Mouse (Mus musculus) heart, embryonic 16.5 days (tissue): ENCODE data around the gene Gm20661. TPM values are rescaled to one million over a fixed set of nuclear protein-coding genes. Genes with fewer than 3 reads are reported as not detected.

Experiments used
- ATAC-seq: fragments of 200-750 bp; cut with Nextera tagmentation; replicated peaks from 2 replicates; pipeline ENCODE4 v1.8.0; 2017; ENCODE audit warnings: moderate number of reproducible peaks; ENCODE audit not compliant: insufficient read depth, low FRiP score; ENCODE audit errors: extremely low read depth
- H3K27ac ChIP-seq: fragments of 300-500 bp; sonication (generic); 2 replicates; pipeline ENCODE4 v1.5.1; 2014; ENCODE audit warnings: mild to moderate bottlenecking, low read length, control low read depth, moderate library complexity
- H3K27me3 ChIP-seq: fragments of 300-500 bp; sonication (generic); 2 replicates; pipeline ENCODE4 v1.6.1; 2014; ENCODE audit warnings: low read length, mixed read lengths; ENCODE audit not compliant: control insufficient read depth, insufficient read depth
- H3K36me3 ChIP-seq: fragments of 300-500 bp; sonication (generic); 2 replicates; pipeline ENCODE4 v1.6.1; 2014; ENCODE audit not compliant: control insufficient read depth, insufficient read depth
- H3K4me1 ChIP-seq: fragments of 300-500 bp; sonication (generic); 2 replicates; pipeline ENCODE4 v1.6.1; 2014; ENCODE audit warnings: low read length, mixed read lengths; ENCODE audit not compliant: control insufficient read depth, insufficient read depth
- H3K4me2 ChIP-seq: fragments of 300-500 bp; sonication (generic); 2 replicates; pipeline ENCODE4 v1.6.1; 2014; ENCODE audit warnings: low read depth, mild to moderate bottlenecking, control low read depth, low read length
- H3K4me3 ChIP-seq: fragments of 300-500 bp; sonication (generic); 2 replicates; pipeline ENCODE4 v1.5.1; 2014; ENCODE audit warnings: mild to moderate bottlenecking, control low read depth, low read length
- H3K9ac ChIP-seq: fragments of 300-500 bp; sonication (generic); 2 replicates; pipeline ENCODE4 v1.6.1; 2014; ENCODE audit warnings: low read length, control low read depth
- H3K9me3 ChIP-seq: fragments of 300-500 bp; sonication (generic); replicated peaks from 2 replicates; pipeline ENCODE4 v1.6.1; 2016; ENCODE audit warnings: low read length; ENCODE audit not compliant: control insufficient read depth
- WGBS: fragments of 180-500 bp; shearing (Covaris S2); extraction: QIAGEN DNeasy Blood & Tissue Kit; methylation state at CpG from one replicate; pipeline ENCODE4 v1.1.7; 2014; 5-methylcytosine and 5-hydroxymethylcytosine counted together
- polyA plus RNA-seq: library from polyadenylated mRNA; unstranded; fragments of >200 nt; fragmentation: Nextera tagmentation; extraction: Ambion mirVana; gene quantifications from 2 replicates; pipeline ENCODE4 v1.2.1, GENCODE M21; 2015

Gene Gm20661
- polyA plus RNA-seq, 1 experiment from 2014 or later, result 2.6 TPM

DNA sequence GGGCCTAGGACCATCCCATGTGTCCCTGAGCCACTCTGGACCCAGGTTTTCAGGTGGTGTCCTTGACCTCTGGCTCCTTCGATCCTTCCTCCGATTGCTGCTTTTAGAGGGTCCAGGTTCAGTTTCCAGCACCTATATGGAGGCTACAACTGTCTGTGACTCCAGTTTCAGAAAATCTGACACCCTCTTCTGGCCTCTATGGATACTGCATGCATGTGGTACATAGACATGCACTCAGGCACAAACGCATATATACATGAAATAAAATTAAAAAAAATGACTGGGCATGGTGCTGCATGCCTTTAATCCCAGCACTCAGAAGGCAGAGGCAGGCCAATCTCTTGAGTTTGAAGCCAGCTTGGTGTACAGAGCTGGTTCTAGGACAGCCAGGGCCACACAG, 45.0 kb downstream of the Gm20661 start:
- H3K9me3 ChIP-seq, result peaks cover 4% of the 10 kb centered on the region; the same call in 1 of the 2 replicates
- peaks cover 40% of the 10 kb centered on the region for H3K36me3 ChIP-seq
- 100% methylated on average over 3 of the region's 3 CpGs for WGBS
- no peak overlapping the region for H3K4me3 ChIP-seq
- no peak for ATAC-seq
- no peak overlapping the region for H3K9ac ChIP-seq
- no peaks in the 10 kb centered on the region for H3K27me3 ChIP-seq
- H3K4me2 ChIP-seq, result no peak overlapping the region
- no peak overlapping the region for H3K27ac ChIP-seq
- no peaks in the 10 kb centered on the region for H3K4me1 ChIP-seq

DNA sequence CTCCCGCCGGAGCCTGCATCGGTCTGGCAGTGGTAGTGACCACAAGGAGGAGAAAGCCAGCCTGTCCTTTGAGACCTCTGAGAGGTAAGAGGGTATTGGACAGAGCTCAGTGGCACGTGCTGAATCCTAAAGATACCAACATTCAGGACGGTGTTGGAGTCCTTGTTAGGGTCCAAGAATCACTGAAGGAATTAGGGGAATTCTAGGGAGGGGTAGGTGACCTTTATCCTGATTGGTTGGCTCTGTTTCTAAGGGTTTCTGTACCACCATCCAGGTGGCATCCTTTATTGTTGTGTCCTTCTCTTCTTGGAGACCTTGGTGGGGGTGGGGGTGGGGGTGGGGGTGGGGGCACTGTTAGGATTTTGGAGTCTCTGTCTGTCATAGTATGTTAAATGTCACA, 49.3 kb downstream of the Gm20661 start:
- Histone ChIP-seq H3K4me3 (no peak overlapping the region), H3K36me3 (peaks cover 29% of the 10 kb centered on the region), H3K9ac (no peak overlapping the region), H3K27ac (no peak overlapping the region), H3K9me3 (peaks cover 4% of the 10 kb centered on the region; the same call in 1 of the 2 replicates), H3K4me2 (no peak overlapping the region), H3K27me3 (no peaks in the 10 kb centered on the region), H3K4me1 (no peaks in the 10 kb centered on the region)
- ATAC-seq, result no peak
- WGBS, result 89% methylated on average over 5 of the region's 5 CpGs

DNA sequence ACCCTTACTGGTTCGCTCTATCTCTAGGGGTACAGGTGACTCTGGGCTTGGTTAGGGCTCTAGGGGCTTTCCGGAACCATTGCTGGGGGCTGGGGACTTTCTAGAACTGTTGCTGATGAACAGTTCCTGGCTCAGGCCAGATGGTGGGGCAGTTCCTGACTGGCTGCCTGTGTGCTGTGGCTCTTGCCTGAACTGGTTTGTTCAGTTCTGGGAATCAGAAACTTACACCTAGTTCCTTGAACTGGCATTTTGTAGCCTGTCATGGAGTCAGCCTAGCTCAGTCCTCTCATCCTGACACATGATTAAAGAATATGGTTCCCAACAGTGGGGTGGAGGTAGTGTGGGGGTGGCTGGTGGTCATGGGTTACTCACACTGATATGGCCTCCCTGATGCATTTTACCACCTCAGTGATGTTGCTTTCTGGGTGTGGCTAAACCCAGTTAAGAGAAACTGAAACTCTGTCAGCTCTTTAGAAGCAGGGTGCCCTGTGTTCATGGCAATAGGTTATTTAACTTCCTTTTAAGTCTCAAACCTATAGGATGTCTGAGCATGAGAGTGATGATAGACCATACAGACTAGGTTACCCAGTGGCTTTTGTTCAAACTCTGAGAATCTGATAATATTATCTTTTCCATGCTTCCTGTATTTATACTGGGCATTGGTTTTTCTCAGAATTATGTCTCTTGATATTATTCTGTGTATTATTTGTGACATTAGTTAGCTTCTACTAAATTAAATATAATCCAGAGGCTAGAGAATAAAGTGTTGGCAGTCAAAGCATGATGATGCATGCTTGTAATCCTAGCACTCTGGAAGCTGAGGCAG, 52.7 kb downstream of the Gm20661 start:
- WGBS, result 98% methylated on average over 2 of the region's 2 CpGs
- H3K36me3 ChIP-seq, result peaks cover 21% of the 10 kb centered on the region
- ATAC-seq, result peak; percentile 45

More for the DNA sequence above, 52.7 kb downstream of the Gm20661 start:
- Histone ChIP-seq H3K27me3 (no peaks in the 10 kb centered on the region), H3K4me1 (no peaks in the 10 kb centered on the region), H3K27ac (no peak overlapping the region), H3K4me3 (no peak overlapping the region), H3K9me3 (no peaks in the 10 kb centered on the region), H3K4me2 (no peak overlapping the region), H3K9ac (no peak overlapping the region)

Other genes with a start within 250 kb of the Gm20661 start
- gene Rbm5, start 212.1 kb upstream of the Gm20661 start, polyA plus RNA-seq, result 137 and 146 TPM in 2 replicates
- gene Rbm6, start 109.8 kb upstream of the Gm20661 start, polyA plus RNA-seq, result 48.3 and 48.8 TPM in 2 replicates
- 11.0 and 13.1 TPM in 2 replicates for gene Mon1a, start 94.9 kb upstream of the Gm20661 start, polyA plus RNA-seq
- gene Mst1r, start 76.2 kb upstream of the Gm20661 start, polyA plus RNA-seq, result 2.4 and 2.8 TPM in 2 replicates
- not detected in 2 replicates for gene Actl11, start 54.6 kb upstream of the Gm20661 start, polyA plus RNA-seq
- 0.77 and 2.3 TPM in 2 replicates for gene Camkv, start 47.4 kb upstream of the Gm20661 start, polyA plus RNA-seq
- gene Traip, start 32.9 kb upstream of the Gm20661 start, polyA plus RNA-seq, result 11.8 and 12.7 TPM in 2 replicates
- 24.1 and 24.2 TPM in 2 replicates for gene Uba7, start 7.6 kb upstream of the Gm20661 start, polyA plus RNA-seq
- gene Inka1, start 2.8 kb downstream of the Gm20661 start, polyA plus RNA-seq, result 40.9 and 44.0 TPM in 2 replicates
- 4.6 TPM in 2 replicates for gene Cdhr4, start 9.4 kb downstream of the Gm20661 start, polyA plus RNA-seq
- gene Gm20662, start 13.3 kb downstream of the Gm20661 start, polyA plus RNA-seq, result 0.36 and 0.76 TPM in 2 replicates
- gene Ip6k1, start 19.4 kb downstream of the Gm20661 start, polyA plus RNA-seq, result 38.8 and 43.9 TPM in 2 replicates
- 21.6 and 26.0 TPM in 2 replicates for gene Gmppb, start 66.2 kb downstream of the Gm20661 start, polyA plus RNA-seq
- 1.9 and 2.4 TPM in 2 replicates for gene Amigo3, start 70.1 kb downstream of the Gm20661 start, polyA plus RNA-seq
- gene Mst1, start 97.4 kb downstream of the Gm20661 start, polyA plus RNA-seq, result 0.44 and 0.53 TPM in 2 replicates
- 31.3 and 34.7 TPM in 2 replicates for gene Rnf123, start 100.3 kb downstream of the Gm20661 start, polyA plus RNA-seq
- gene Apeh, start 111.5 kb downstream of the Gm20661 start, polyA plus RNA-seq, result 54.5 and 57.0 TPM in 2 replicates
- gene Bsn, start 207.3 kb downstream of the Gm20661 start, polyA plus RNA-seq, result 0.34 and 0.81 TPM in 2 replicates